Comparison of ENCODE assay signal across 8 mouse cellular contexts in the genomic region with DNA sequence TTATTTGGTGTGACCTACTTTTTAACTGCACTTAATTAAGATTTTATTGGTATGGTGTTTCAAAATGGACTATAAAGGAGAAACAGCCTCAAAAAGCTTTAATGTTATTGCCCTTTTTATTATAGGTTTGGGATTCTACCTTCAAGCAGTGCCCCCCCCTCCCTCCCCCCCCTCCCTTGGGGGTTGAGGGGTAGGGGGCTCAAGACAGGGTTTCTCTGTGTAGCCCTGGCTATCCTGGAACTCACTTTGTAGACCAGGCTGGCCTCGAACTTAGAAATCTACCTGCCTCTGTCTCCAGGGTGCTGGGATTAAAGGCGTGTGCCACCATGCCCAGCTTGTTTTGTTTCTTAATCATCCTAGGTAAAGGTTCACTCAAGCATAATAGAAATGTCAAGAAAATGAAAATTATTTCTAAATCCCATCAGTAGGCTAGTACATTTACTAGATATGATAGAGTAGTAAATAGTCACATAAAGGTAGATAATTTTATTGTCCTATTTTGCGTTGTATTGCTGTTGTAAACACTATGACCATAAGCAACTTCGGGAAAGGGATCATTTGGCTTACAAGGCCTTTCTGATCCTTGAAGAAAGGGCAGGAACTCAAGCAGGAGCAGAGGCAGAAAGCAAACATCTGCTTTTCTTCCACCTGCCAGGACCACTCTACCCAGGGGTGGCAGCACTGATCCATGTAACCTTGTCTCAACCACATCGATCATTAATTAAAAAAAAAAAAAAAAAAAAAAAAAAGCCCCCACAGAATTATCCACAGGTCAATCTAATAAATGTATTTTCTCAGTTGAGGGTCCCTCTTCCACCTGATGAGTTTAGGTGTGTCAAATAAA. TPM values are rescaled to one million over a fixed set of nuclear protein-coding genes. Genes with fewer than 3 reads are reported as not detected.
DNase-seq lines count a peak whose midpoint lies in the region; ATAC-seq lines count a peak whose summit lies in the region.

No protein-coding gene starts in this region.

- intact Hi-C loops in gastrocnemius, postnatal 36 days (cut with DNase I) = no loop called here

- H3K4me2 ChIP-seq in liver, embryonic 15.5 days = peak overlapping the region; percentile 83

- peak; percentile 32 for DNase-seq in CD4-positive, CD25-positive, alpha-beta regulatory T cell, adult 2 months (ENCODE audit: low read depth, low spot score)
- peak; percentile 35 for DNase-seq in thymus, postnatal 25 days
- DNase-seq in thymus, adult 18-20 months = no peak
- DNase-seq in adrenal gland, adult 18-20 months (ENCODE audit: low spot score in 2 of 2) = no peak
- no peak for DNase-seq in gastrocnemius, postnatal 36 days
- no peak for DNase-seq in retina, embryonic 14.5 days (ENCODE audit: low spot score)

- peak overlapping the region; percentile 95 for H3K27ac ChIP-seq in liver, embryonic 15.5 days (replicated peaks)

- WGBS in liver, embryonic 15.5 days (ENCODE audit: insufficient replicate concordance) = 45% methylated on average over 5 of the region's 5 CpGs

- H3K4me3 ChIP-seq in liver, embryonic 15.5 days (replicated peaks) = peak overlapping the region; percentile 60

- ATAC-seq in CD4-positive, CD25-positive, alpha-beta regulatory T cell, adult 4 months = no peak
- ATAC-seq in liver, embryonic 15.5 days (ENCODE audit: insufficient read depth) = no peak

- no peaks in the 10 kb centered on the region for H3K36me3 ChIP-seq in liver, embryonic 15.5 days (replicated peaks)

- H3K4me1 ChIP-seq in liver, embryonic 15.5 days (replicated peaks) = peaks cover 44% of the 10 kb centered on the region

- no peaks in the 10 kb centered on the region for H3K27me3 ChIP-seq in liver, embryonic 15.5 days

- no peaks in the 10 kb centered on the region for H3K9me3 ChIP-seq in liver, embryonic 15.5 days (replicated peaks)

- H3K9ac ChIP-seq in liver, embryonic 15.5 days = peak overlapping the region; percentile 70

RNA-seq across cellular contexts. Expression of gene Hist1h2bm, which starts 1.4 kb away (rescaled TPM):
- polyA plus RNA-seq in CD4-positive, CD25-positive, alpha-beta regulatory T cell, adult 4 months (2017; shearing (Covaris generic)) = 1 to 10 TPM; 1.8 to 2.5 TPM
- polyA plus RNA-seq in liver, embryonic 15.5 days (2015; fragmentation: Nextera tagmentation; extraction: Ambion mirVana) = 7.6 and 8.8 TPM in 2 replicates
- total RNA-seq in adrenal gland, adult 18-20 months (2021) = 1 to 10 TPM; 5.2 to 5.8 TPM
- 1 to 10 TPM; 2.0 to 3.5 TPM for total RNA-seq in gastrocnemius, postnatal 36 days (2021)

RNA-seq across cellular contexts. Expression of gene Hist1h3h, which starts 5.8 kb away (rescaled TPM):
- polyA plus RNA-seq in CD4-positive, CD25-positive, alpha-beta regulatory T cell, adult 4 months (2017; shearing (Covaris generic)) = 1 to 10 TPM; 2.1 to 2.5 TPM
- polyA plus RNA-seq in liver, embryonic 15.5 days (2015; fragmentation: Nextera tagmentation; extraction: Ambion mirVana) = 4.3 and 10.4 TPM in 2 replicates
- total RNA-seq in adrenal gland, adult 18-20 months (2021) = 10 to 100 TPM; 25.1 to 28.5 TPM
- 10 to 100 TPM; 12.6 to 15.0 TPM for total RNA-seq in gastrocnemius, postnatal 36 days (2021)

RNA-seq across cellular contexts. Expression of gene Hist1h2ai, which starts 7.0 kb away (rescaled TPM):
- 10 to 100 TPM in 1 of 2 experiments, not detected in 1; 41.5 TPM for polyA plus RNA-seq in CD4-positive, CD25-positive, alpha-beta regulatory T cell, adult 4 months (2017; shearing (Covaris generic))
- 6.7 and 19.9 TPM in 2 replicates for polyA plus RNA-seq in liver, embryonic 15.5 days (2015; fragmentation: Nextera tagmentation; extraction: Ambion mirVana)
- 10 to 100 TPM; 21.4 to 30.6 TPM for total RNA-seq in adrenal gland, adult 18-20 months (2021)
- total RNA-seq in gastrocnemius, postnatal 36 days (2021) = 1 to 10 TPM; 3.3 to 8.8 TPM

RNA-seq across cellular contexts. Expression of gene Hist1h2bl, which starts 7.3 kb away (rescaled TPM):
- polyA plus RNA-seq in CD4-positive, CD25-positive, alpha-beta regulatory T cell, adult 4 months (2017; shearing (Covaris generic)) = not detected
- 3.2 and 3.4 TPM in 2 replicates for polyA plus RNA-seq in liver, embryonic 15.5 days (2015; fragmentation: Nextera tagmentation; extraction: Ambion mirVana)
- total RNA-seq in adrenal gland, adult 18-20 months (2021) = 10 to 100 TPM; 21.3 to 23.3 TPM
- 10 to 100 TPM; 10.7 to 18.2 TPM for total RNA-seq in gastrocnemius, postnatal 36 days (2021)

RNA-seq across cellular contexts. Expression of gene Hist1h4j, which starts 11.6 kb away (rescaled TPM):
- polyA plus RNA-seq in CD4-positive, CD25-positive, alpha-beta regulatory T cell, adult 4 months (2017; shearing (Covaris generic)) = not detected
- 0.86 and 0.88 TPM in 2 replicates for polyA plus RNA-seq in liver, embryonic 15.5 days (2015; fragmentation: Nextera tagmentation; extraction: Ambion mirVana)
- total RNA-seq in adrenal gland, adult 18-20 months (2021) = 1 to 10 TPM; 5.4 TPM
- total RNA-seq in gastrocnemius, postnatal 36 days (2021) = 1 to 10 TPM; 2.0 to 3.2 TPM

Comparison
In these comparisons a context has a peak if more than half of its experiments do, and no peak if none do; other contexts are left out.
1. DNase-seq: peak in CD4-positive, CD25-positive, alpha-beta regulatory T cell, adult 2 months (single experiment) and thymus, postnatal 25 days (single experiment); none in thymus, adult 18-20 months (0 of 2), adrenal gland, adult 18-20 months (0 of 2), gastrocnemius, postnatal 36 days (0 of 2) and retina, embryonic 14.5 days (single experiment).